Mouse (Mus musculus): Measurements from ENCODE around the gene Olfr684. TPM values are rescaled to one million over a fixed set of nuclear protein-coding genes. Genes with fewer than 3 reads are reported as not detected.

Olfr684 gene
- not detected for total RNA-seq (2021)

- no peak for DNase-seq
Measured at GRCm38 (mm10) chr7:105163553-105163952, at the start of gene Olfr684. Olfr684 (minus strand) TSS chr7:105163653.

GRCm38 (mm10) chr7:105207385-105207784 is 43.9 kb upstream of the Olfr684 start, which contains the start of gene Olfr686:
Olfr686 (minus strand) TSS chr7:105207485.
- DNase-seq = no peak

GRCm38 (mm10) chr7:105185912-105186311 is 22.5 kb upstream of the Olfr684 start, which contains the start of gene Olfr685:
Olfr685 (minus strand) TSS chr7:105186012.
- DNase-seq = no peak

- DNase-seq = peak in 1 of 2 experiments; percentile 11
Measured at GRCm38 (mm10) chr7:105170773-105171172, 7.3 kb upstream of the Olfr684 start.

GRCm38 (mm10) chr7:105146912-105147311 is 16.5 kb downstream of the Olfr684 start, which contains the start of gene Olfr683:
Olfr683 (minus strand) TSS chr7:105147012.
- DNase-seq = no peak

GRCm38 (mm10) chr7:105141275-105141674 is 22.2 kb downstream of the Olfr684 start:
- DNase-seq = no peak

- DNase-seq = no peak
Measured at GRCm38 (mm10) chr7:105116536-105116935, 46.9 kb downstream of the Olfr684 start, which contains the start of gene Olfr681. Olfr681 (plus strand) TSS chr7:105116836.

Other genes with a start within 250 kb of the Olfr684 start
- not detected for gene Olfr667, start 242.2 kb downstream of the Olfr684 start, total RNA-seq (2021)
- gene Olfr668, start 235.6 kb downstream of the Olfr684 start, total RNA-seq (2021) = not detected
- not detected for gene Olfr669, start 229.4 kb downstream of the Olfr684 start, total RNA-seq (2021)
- gene Olfr670, start 201.0 kb downstream of the Olfr684 start, total RNA-seq (2021) = not detected
- not detected for gene Olfr671, start 184.5 kb downstream of the Olfr684 start, total RNA-seq (2021)
- gene Olfr672, start 161.6 kb downstream of the Olfr684 start, total RNA-seq (2021) = not detected
- gene Olfr675, start 135.2 kb downstream of the Olfr684 start, total RNA-seq (2021) = not detected
- gene Olfr676, start 131.0 kb downstream of the Olfr684 start, total RNA-seq (2021) = not detected
- gene Olfr677, start 112.3 kb downstream of the Olfr684 start, total RNA-seq (2021) = not detected
- gene Olfr678, start 99.2 kb downstream of the Olfr684 start, total RNA-seq (2021) = not detected
- gene Olfr679, start 82.4 kb downstream of the Olfr684 start, total RNA-seq (2021) = not detected
- gene Olfr680-ps1, start 70.8 kb downstream of the Olfr684 start, total RNA-seq (2021) = not detected
- not detected for gene Olfr681, start 46.8 kb downstream of the Olfr684 start, total RNA-seq (2021)
- gene Olfr683, start 16.6 kb downstream of the Olfr684 start, total RNA-seq (2021) = not detected
- not detected for gene Olfr685, start 22.4 kb upstream of the Olfr684 start, total RNA-seq (2021)
- gene Olfr686, start 43.8 kb upstream of the Olfr684 start, total RNA-seq (2021) = not detected
- gene Olfr688, start 124.4 kb upstream of the Olfr684 start, total RNA-seq (2021) = not detected
- not detected for gene Olfr689, start 147.5 kb upstream of the Olfr684 start, total RNA-seq (2021)
- under 1 TPM; 0.42 to 0.51 TPM for gene Olfr690, start 170.5 kb upstream of the Olfr684 start, total RNA-seq (2021)
- under 1 TPM; 0.78 to 0.95 TPM for gene Olfr691, start 178.6 kb upstream of the Olfr684 start, total RNA-seq (2021)
- gene Olfr692, start 204.6 kb upstream of the Olfr684 start, total RNA-seq (2021) = not detected
- not detected for gene Gm5901, start 211.4 kb upstream of the Olfr684 start, total RNA-seq (2021)
- 10 to 100 TPM; 57.6 to 58.6 TPM for gene Fam160a2, start 236.4 kb upstream of the Olfr684 start, total RNA-seq (2021)
- gene Cnga4, start 240.9 kb upstream of the Olfr684 start, total RNA-seq (2021) = under 1 TPM; 0.43 to 0.90 TPM